Mouse (Mus musculus) kidney, adult 11 months (tissue): ENCODE measurements around the gene Rasgef1b.
"Not testable (repeated sequence)": the region's sequence is repeated elsewhere in the genome, so short reads cannot be mapped to it uniquely, and the experiment has no call there.

ENCODE experiments used
- DNase-seq: peaks from one replicate; pipeline ENCODE4 v3.0.0; 2022

The Rasgef1b gene

DNA sequence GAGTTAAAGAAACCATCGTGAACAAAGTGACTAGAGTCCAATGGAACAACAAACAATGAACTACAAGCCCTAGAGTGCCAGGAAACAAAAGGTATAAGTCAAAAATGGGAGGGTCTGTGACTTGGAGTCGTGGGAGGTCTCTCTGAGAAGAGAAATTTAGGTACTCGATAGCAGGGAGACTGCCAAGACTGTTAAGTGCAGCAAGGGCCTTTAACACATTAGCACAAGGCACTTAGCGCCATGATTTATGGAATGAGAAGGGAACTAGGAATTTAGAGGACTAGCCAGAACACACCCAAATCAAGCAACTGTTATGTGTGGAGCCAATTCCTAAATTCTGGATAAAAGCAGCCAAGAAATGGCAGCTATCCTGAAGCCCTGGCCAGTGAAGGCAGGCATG is 490.7 kb downstream of the Rasgef1b start:
- DNase-seq: no peak

DNA sequence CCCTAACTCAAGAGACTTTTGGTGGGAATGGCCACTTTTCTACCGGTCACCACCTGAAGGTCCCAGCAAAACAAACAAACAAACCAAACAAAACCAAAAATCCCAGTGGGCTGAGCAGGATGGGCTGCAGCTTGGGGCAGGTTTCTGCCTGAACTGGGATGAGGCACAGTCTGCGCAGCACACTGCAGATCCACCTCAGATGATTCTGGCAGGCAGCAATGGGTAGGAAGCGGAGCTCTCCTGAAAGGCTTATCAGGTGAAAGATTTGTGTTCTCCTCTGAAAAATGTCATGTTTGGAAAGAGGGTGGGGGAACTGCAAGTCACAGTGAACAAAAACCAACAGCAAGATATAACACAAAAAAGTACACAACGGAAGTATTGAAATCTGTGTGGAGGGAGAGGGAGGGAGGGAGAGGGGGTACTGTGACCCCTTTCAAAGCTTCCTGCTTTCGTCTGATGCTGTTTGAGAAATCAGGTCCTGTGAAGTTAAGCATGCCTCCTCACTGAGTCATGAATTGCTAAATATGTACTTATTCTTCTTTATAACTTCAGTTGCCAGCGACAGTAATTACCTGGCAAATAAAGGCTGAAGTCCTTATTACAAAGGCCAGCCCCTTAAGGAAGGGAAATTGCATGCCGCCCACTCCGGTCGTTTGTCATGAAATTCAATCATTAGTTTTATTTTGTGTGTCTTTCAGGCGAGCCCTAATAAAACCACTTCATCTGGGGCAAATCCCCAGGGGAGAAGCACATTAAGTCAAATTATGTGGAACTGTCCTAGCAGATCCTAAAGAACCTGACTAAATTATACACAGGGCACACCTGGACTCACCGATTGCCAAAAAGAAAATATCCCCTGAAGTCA is 491.7 kb downstream of the Rasgef1b start:
- no peak for DNase-seq

DNA sequence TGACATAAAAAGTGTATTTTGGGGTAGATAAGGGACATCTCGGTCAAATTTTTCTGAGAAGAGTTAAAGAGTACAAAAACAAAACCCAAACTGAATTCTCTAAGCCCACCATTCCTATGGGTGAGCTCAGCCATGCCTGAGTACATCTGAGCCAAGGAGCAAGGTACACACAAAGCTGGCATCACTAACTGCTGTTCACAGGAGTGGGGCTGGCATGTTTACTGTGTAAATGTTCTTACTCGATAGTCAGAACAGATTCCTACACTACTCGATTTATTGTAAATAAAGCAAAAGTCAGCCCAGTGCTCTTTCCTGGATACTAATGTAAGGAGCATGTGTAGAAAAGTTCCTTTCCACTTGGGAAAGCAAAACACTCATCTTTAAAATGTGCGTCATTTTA is 492.4 kb downstream of the Rasgef1b start:
- DNase-seq: no peak

DNA sequence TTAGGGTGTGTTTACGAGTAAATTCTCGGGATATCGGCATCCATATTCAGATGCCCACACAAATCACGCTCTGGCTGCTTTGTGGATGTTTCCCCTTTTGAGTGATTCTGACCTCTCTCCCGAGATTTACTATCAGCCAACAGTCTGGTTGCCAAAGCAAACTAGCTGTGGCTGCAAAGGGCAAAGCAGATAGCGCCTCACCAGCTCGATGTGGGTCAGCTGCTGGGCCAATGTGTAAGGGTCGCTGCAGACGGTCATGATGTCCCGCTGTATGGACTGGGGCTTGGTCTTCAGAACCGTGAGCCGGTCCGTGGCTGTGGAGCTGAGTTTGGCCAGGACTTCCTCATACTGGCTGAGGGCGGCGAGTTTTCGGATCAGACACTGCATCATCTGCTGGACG is 494.6 kb downstream of the Rasgef1b start:
- no peak for DNase-seq

DNA sequence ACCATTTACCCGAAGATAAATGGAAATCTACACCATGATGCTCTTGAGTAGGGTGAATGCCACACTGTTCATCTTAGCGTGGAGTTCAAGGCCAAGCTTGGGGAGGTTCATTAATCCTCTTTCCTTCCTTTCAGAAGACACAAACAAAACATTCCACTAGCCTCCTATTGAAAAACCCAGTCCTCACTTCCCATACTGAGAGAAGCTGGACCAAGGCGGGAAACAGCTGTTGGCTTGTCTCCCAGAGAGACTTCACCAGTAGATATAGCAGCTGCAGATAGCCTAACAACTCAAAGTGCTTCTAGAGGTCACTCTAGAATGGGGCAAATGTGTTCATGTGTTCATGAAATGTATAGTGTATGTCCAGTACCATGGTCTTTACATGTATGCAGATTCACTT is 495.7 kb downstream of the Rasgef1b start:
- DNase-seq: no peak

DNA sequence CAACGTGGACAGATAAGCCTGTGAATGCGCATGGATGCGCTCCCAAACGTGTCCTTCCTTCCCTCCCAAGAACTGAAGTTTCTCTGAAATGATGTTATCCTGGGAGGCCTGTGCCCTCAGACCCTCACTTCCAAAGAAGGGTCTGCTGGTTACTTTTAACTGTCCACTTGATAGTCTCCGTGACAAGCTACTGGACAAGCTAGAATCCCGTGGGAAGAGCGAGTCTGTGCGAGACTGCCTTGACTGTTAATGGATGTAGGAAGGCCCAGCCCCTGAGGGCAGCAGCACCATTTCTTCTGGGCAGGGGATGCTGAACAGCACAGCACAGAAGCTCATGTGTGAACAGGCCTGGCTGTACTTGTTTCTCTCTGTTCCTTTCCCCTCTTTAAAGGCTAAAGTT is 496.5 kb downstream of the Rasgef1b start:
- no peak for DNase-seq

DNA sequence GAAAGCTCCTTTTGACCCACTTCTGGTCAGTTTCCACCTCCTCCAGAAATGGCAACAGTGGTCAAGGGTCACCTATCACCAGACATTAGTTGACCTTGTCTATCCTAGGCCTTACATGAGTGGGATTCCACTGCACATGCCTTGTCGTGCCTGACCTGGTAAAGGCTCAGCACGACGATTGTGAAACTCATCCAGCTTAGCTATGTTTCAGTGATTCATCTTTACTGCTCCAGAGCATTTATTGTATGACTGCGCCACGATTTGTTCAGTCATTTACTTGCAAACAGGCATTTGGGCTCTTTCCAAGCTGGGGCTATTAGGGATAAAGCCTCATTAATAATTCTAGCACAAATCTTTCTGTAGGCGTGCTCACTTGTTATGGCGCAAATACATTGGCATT is 498.4 kb downstream of the Rasgef1b start:
- DNase-seq: no peak

DNA sequence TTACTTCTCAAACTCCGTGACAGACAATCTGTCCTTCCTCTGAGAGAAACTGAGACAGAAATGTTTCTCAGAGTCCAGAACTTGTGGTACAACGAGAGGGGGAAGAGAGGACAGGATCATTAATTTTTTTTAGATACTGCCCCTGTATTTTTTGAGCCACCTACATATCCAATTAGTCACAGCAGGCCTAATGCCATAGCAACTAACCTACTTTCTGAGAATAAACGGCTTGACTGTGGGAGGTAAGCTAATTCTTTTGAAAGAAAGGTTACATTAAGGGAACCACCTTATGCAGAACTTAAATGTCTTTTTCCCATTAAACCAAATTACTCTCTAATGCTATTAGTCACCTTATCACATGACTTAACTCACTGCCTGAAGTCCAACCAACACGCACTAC is 501.5 kb downstream of the Rasgef1b start:
- no peak for DNase-seq

DNA sequence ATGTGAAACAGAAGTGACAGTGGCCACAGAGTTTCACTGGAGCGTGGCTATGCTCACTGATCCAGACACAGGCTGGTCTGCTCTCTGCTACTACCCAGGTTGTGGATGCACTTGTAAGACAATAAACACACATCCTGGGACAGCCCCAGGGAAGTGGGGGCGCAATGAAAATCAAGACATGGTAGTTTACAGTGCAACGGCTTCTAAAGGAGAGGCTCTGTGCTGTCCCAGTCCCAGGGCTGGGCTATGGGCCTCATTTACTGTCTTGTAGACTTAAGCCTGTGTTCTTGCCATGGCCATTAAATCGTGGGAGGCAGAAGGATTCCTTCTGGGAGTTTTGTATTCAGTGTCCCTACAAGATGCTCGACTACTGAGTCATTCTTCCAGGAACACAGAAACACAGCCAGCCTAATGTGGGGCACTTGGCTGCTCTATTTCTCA is 504.3 kb downstream of the Rasgef1b start:
- no peak for DNase-seq

DNA sequence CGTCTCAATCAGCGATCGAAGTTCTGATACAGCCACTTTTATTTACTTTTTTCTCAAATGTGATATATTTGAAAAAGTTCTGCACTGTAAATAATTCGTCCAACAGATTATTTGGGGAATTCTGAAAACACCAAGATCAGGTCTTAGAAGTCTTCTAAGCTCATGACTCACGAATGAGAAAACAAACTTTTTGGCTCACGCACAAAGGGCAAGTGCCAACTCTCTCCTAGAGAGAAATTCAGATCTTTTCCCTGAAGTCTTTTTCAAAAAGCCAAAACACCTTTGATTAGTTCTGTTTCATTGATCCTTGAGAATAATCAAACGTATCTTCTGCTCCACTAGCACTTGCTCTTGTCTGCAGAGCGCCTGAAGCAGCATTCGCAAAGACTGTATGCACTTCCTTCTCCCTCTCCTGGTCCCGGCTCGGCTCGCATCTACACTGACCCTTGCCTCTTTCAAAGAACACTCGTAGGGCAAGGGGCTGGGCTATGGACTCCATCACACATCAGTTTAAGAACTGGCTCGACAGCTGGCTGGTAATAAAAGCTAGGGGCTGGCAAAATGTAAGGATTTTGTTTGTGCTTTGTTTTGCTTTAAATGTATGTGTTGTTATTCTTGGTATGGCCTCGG is 504.9 kb downstream of the Rasgef1b start:
- no peak for DNase-seq

DNA sequence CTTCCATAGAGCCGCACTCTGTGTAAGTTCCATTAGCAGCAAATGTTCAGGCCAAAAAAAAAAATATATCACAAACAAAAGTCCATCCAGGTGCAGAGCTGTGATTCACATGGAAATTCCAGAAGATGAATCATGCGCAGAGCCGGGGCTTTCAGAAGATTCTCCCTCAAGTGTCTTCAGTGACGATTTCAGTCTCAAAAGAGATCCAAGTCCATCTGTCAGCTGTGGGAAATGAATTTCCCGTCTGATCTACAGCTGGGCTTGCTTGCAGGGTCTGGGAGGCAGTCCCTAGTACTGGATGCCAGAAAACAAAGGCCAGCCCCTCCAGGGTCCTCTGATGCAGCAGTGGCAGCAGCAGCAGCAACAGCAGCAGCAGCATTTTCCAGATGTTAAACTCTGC is 510.5 kb downstream of the Rasgef1b start:
- DNase-seq: no peak

DNA sequence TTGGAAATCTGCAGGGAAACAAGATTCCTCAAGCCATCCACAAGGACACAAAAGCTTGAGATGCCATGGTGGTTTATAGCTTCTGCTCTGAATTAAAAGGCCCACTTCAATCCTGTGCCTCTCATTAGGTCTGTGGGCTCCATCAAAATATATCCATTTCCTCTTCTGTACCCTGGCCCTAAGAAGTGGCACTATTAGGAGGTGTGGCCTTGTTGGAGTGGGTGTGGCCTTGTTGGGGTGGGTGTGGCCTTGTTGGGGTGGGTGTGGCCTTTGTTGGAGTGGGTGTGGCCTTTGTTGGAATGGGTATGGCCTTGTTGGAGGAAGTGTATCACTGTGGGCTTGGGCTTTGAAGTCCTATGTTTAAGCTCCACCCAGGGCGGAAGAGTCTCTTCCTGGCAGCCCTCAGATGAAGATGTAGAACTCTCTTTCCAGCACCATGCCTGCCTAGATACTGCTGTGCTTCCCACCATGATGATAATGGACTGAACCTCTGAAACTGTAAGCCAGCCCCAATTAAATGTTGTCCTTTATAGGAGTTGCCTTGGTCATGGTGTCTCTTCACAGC is 512.2 kb downstream of the Rasgef1b start:
- DNase-seq: not testable (repeated sequence)

DNA sequence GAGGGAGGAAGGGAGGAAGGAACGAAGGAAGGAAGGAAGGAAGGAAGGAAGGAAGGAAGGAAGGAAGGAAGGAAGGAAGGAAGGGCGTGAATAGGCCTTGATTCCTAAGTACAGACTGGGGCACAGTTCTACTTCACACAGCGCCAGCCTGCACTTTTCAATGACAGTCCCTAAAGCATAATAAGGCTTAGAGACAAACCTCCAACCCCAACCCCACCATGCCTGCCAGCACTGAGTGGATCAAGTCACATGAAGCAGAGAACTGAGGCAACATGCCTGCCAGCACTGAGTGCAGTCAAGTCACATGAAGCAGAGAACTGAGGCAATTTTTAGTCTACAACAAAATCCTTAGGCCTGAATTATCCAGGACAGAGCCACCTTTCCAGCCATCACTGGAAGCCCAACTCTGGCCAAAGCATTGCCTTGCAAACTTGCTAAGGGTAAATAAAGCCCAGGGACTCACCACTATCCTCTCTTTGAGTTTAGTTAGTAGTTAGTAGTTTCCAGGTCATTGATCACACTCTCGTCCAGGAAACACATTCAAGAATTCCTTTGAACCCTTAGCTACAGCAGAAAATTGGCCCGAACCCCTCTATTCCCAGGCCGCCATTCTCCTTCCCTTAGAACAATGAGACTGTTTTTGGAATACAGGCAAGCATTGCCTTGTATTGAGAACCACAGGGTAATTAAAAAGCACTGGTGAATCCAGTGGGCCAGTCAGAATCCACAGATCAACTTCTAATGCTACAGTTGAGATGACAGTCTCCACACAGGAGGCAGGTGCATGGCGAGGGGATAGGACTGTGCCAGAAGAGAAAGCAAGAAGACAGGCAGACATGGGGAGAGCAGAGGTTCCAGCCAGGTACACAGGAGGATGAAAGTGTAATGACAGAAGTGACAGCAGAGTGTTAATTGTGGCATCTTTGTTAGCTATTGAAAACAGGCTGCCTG is 513.4 kb downstream of the Rasgef1b start:
- no peak for DNase-seq

DNA sequence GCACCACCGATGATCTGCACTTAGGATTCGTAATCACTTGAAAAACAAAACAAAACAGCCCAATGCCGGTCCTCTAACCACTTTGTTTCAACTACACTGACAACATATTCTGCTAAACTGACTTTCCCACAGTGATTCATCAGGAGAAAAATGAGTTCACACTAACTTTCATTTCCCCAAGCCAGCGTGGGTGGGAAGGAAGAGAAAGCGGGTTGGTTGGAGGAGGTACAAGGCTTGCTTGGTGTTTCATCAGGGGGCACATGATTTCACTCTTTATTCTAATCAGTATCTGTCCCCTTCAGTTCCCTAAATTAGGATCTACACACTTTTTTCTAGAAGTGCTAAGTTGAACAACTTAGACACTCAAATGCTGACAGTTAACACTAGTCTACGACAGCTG is 514.5 kb downstream of the Rasgef1b start:
- DNase-seq: no peak

DNA sequence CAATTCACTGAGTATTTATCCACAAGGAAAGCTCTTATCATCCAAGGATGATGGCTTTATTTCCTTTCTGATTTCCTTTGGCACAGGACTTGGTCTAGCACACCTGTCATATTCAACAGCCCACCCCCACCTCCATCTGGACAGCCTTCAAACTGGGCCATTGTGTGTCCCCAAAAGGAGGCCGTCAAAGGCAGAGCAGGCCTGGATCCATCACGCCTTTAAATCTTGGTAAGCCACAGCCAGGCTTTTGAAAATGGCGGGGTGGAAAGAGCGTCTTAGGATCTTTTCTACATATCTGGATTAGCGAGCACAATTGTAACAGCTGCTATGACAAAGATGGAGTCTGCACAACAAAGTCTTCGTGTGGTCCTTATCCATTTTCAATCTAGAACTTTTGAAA is 515.7 kb downstream of the Rasgef1b start:
- DNase-seq: no peak

DNA sequence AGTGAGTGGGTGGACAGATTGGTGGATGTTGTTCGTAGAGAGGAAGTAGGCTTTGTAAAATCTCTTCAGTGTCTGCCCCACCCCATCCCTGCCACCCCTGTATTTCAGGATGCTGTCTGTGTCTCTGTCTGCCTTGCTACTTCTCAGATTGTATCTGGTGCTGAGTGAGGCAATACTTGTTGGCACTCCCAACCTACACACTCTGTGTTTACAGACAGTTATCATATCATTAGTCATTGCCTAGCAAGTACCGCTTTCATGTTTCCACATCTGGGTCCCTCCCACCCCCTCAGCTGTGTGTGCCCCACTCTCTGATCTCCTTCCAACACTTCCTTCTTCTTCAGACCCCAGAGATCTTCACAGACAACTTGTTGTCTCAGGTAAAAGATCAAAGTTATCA is 525.4 kb downstream of the Rasgef1b start:
- no peak for DNase-seq

DNA sequence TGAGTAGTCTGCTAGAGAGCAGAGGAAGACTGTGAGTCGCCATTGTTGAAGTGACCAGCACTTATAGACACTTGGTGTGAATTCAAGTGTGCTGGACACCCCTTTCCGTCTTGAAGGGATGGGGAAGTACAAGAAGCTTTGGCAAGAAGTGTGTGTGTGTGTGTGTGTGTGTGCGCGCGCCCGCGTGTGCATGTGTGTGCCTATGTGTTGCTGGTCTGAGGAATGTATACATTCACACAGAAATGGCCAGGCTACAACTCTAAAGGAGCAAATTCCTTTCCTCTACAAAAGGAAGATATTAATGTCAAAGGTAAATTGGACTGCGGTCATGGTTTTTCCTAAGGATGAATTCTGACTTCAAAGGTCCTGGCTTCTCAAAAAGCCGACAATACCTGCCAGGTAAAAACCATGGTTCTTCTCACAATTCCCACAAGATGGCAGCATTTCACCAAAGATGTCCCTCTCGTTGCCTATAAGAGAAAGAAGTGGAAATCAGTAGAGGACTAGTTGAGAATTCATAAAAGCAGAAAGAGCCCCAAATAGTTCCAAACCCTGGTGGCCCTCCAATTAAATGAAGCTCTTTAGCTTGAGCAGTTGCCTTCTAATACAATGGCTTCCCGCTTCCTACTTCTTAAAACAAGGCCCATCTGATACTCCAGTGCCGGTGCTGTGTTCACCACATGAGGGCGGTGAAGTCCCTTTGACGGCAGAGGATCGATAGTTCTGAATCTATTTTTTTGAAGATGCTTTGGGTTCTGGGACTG is 526.6 kb downstream of the Rasgef1b start:
- DNase-seq: peak; percentile 33

DNA sequence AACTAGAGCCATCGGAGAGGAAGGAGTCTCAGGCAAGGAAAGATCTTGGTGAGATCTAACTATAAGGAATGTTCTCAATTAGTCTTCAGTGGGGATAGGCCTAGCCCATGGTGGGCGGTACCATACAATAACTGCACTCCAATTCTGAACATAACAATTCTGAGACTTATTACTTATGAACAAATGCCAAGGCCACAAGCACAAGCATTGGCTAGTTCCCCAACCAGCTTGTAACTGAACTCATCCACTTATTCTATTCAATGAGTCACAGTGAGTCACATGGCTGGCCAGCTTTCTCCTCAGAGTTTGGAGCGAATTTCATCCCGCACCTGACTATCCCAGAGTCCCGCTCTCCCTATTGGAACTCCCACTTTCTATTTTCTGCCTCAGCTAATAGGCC is 533.4 kb downstream of the Rasgef1b start:
- DNase-seq: no peak

DNA sequence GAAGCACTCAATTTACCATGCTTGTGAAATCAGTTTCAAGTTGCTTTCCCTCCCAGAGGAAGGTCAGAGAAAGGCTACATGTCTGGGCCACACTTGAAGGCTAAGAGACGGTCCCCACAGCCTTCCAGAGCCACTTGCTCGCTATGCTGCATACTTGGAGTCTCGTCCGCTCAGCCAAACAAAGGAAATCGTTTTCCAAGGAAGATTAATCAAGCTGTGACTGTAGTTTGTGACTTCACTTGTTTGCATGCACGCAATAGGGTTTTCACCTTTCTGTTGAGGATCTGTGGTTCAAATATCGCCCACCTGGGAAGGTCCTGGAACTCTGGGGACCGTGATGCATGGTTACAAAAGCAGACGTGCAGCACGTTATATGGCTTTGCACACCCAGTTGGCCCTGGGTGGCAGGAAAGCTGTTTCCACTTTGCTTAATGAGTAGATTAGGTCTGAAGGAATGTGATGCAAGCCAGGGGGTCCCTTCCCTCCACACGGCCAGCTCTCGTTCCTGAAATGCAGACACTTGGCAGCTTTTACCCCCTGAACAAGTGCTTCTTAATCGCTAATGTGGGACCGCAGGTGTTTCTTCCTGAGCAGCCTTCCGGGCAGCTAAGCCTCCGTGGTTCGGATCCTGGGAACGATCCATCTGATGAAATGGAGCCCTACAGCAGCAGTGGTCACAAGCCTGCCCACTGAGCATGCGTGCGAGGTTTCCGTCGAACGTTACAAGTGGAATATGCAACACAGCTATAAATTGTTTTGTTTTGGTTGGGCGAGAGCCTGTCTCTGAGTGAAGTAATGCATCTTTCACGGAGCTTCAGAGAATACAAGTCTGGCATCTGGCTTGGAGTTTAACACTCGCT is 537.7 kb downstream of the Rasgef1b start:
- no peak for DNase-seq

DNA sequence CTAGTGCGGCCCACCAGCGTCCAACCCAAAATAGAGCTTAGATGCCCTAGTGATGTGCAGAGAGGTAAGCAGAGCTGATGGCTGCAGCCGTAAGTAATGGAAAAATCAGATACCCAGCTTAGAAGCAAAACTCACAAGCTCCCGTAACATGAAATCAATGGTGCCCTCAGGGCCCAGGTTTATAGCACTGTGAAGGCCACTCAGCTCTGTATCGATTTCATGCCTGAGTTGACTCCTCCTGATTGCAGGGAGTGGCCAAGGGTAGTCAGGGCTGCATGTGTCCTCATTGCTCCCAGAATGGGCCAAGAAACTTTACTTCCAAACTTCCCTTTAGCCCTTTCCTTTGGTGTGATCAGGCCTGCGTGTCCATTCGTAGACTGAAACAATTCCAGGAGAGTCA is 545.2 kb downstream of the Rasgef1b start:
- DNase-seq: no peak
